Mouse (Mus musculus) fibroblast of lung, adult 2 months (primary cell): Measurements from ENCODE around the gene Zfp786.

Source experiments
- DNase-seq: peaks from one replicate; pipeline ENCODE4 v3.0.0-alpha.2; 2011; ENCODE audit warnings: low read depth

Zfp786 gene

GRCm38 (mm10) chr6:47821236-47821635 is 9.4 kb downstream of the Zfp786 start:
- DNase-seq: no peak

- no peak for DNase-seq
These were observed 10.9 kb downstream of the Zfp786 start for GRCm38 (mm10) chr6:47819626-47820325.

- no peak for DNase-seq
These were observed 11.9 kb downstream of the Zfp786 start for GRCm38 (mm10) chr6:47818721-47819120.

- no peak for DNase-seq
These were observed 14.5 kb downstream of the Zfp786 start for GRCm38 (mm10) chr6:47816151-47816550.

GRCm38 (mm10) chr6:47813257-47813878 is 17.3 kb downstream of the Zfp786 start, which contains the start of gene Pdia4:
Gene Pdia4 (minus strand): TSS chr6:47813430.
- DNase-seq: peak; percentile 99

GRCm38 (mm10) chr6:47812271-47812915 is 18.3 kb downstream of the Zfp786 start:
- DNase-seq: no peak

- DNase-seq: no peak
These were observed 19.3 kb downstream of the Zfp786 start for GRCm38 (mm10) chr6:47811324-47811723.

- DNase-seq: no peak
These were observed 20.5 kb downstream of the Zfp786 start for GRCm38 (mm10) chr6:47810181-47810580.

- no peak for DNase-seq
These were observed 21.6 kb downstream of the Zfp786 start for GRCm38 (mm10) chr6:47809053-47809452.

GRCm38 (mm10) chr6:47808545-47808944 is 22.1 kb downstream of the Zfp786 start:
- no peak for DNase-seq

GRCm38 (mm10) chr6:47807419-47807818 is 23.2 kb downstream of the Zfp786 start:
- DNase-seq: no peak

- no peak for DNase-seq
These were observed 25.1 kb downstream of the Zfp786 start for GRCm38 (mm10) chr6:47805520-47805919.

- DNase-seq: no peak
These were observed 31.6 kb downstream of the Zfp786 start for GRCm38 (mm10) chr6:47799079-47799478.

- no peak for DNase-seq
These were observed 36.4 kb downstream of the Zfp786 start for GRCm38 (mm10) chr6:47794106-47794830.

GRCm38 (mm10) chr6:47793284-47793683 is 37.4 kb downstream of the Zfp786 start:
- no peak for DNase-seq

GRCm38 (mm10) chr6:47792533-47792932 is 38.1 kb downstream of the Zfp786 start:
- DNase-seq: no peak

GRCm38 (mm10) chr6:47790745-47791144 is 39.9 kb downstream of the Zfp786 start:
- DNase-seq: no peak

GRCm38 (mm10) chr6:47788821-47789220 is 41.8 kb downstream of the Zfp786 start:
- no peak for DNase-seq

- DNase-seq: peak; percentile 73
These were observed 42.5 kb downstream of the Zfp786 start for GRCm38 (mm10) chr6:47787941-47788736.

GRCm38 (mm10) chr6:47784707-47785412 is 45.8 kb downstream of the Zfp786 start:
- no peak for DNase-seq
